Comparison of ENCODE assay signal across 10 mouse cellular contexts in the genomic region with DNA sequence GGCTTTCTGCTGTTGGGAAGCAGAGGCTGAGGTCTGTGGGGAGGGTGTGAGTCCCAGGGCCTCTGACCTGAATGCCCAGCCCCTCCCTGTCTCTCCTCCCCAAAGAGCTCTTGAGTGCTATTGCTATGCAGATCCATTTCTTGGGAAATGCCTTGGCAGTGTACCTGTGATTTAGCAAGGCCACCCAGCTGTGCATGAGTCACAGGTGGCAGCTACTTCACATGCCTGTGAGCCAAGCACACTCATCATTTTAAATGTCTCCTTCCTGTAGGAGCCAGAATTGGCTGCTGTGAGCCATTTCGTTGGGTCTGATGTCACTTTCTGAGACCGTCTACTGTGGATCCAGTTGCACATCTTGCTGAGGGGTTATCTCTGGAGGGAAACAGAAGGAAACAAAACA.
A peak's percentile ranks its signal among the peaks of the same experiment; 100 is the strongest.
DNase-seq lines count a peak whose midpoint lies in the region; ATAC-seq lines count a peak whose summit lies in the region.
"Had no signal": no experiment of that assay in that cellular context is flagged by ENCODE, and none has a peak within 500 bp of the region (broad histone marks: within the 10 kb centered on the region; RNA-seq: fewer than 3 reads in every experiment).

No protein-coding gene starts in this region.

- H3K27ac ChIP-seq in embryonic facial prominence, embryonic 14.5 days (replicated peaks; ENCODE audit: low read depth, low read length), result no peak overlapping the region
- no peak overlapping the region for H3K27ac ChIP-seq in embryonic facial prominence, embryonic 10.5 days (replicated peaks)
- H3K27ac ChIP-seq in lung, embryonic 15.5 days, result no peak overlapping the region
- H3K27ac ChIP-seq: macrophage had no signal

- H3K9ac ChIP-seq in embryonic facial prominence, embryonic 14.5 days (ENCODE audit: low read depth, low read length), result no peak overlapping the region
- H3K9ac ChIP-seq in lung, embryonic 15.5 days, result no peak overlapping the region

- H3K4me1 ChIP-seq in embryonic facial prominence, embryonic 14.5 days (ENCODE audit: control insufficient read depth, insufficient read depth, low read length), result no peaks in the 10 kb centered on the region
- no peaks in the 10 kb centered on the region for H3K4me1 ChIP-seq in embryonic facial prominence, embryonic 10.5 days
- peaks cover 12% of the 10 kb centered on the region for H3K4me1 ChIP-seq in lung, embryonic 15.5 days

- H3K4me2 ChIP-seq in embryonic facial prominence, embryonic 14.5 days (ENCODE audit: low read depth, low read length), result no peak overlapping the region
- no peak overlapping the region for H3K4me2 ChIP-seq in lung, embryonic 15.5 days

- H3K4me3 ChIP-seq in embryonic facial prominence, embryonic 14.5 days (ENCODE audit: low read depth, low read length), result no peak overlapping the region
- H3K4me3 ChIP-seq in embryonic facial prominence, embryonic 10.5 days, result no peak overlapping the region
- no peak overlapping the region for H3K4me3 ChIP-seq in lung, embryonic 15.5 days
- H3K4me3 ChIP-seq: erythroblast, embryonic 14.5 days had no signal

- no peak for ATAC-seq in embryonic facial prominence, embryonic 14.5 days (ENCODE audit: low read depth)
- peak; percentile 77; the same call in 1 of the 2 replicates for ATAC-seq in lung, embryonic 15.5 days (ENCODE audit: borderline replicate concordance, extremely low read depth, low FRiP score, low TSS enrichment)

- no peaks in the 10 kb centered on the region for H3K9me3 ChIP-seq in embryonic facial prominence, embryonic 14.5 days (ENCODE audit: control insufficient read depth, low read length)
- H3K9me3 ChIP-seq in embryonic facial prominence, embryonic 10.5 days, result no peaks in the 10 kb centered on the region
- no peaks in the 10 kb centered on the region for H3K9me3 ChIP-seq in lung, embryonic 15.5 days

- H3K36me3 ChIP-seq in embryonic facial prominence, embryonic 14.5 days (ENCODE audit: control insufficient read depth, insufficient read depth, low read length), result no peaks in the 10 kb centered on the region
- no peaks in the 10 kb centered on the region for H3K36me3 ChIP-seq in embryonic facial prominence, embryonic 10.5 days (replicated peaks)
- no peaks in the 10 kb centered on the region for H3K36me3 ChIP-seq in lung, embryonic 15.5 days

- DNase-seq in embryonic facial prominence, embryonic 14.5 days (ENCODE audit: low spot score), result peak; percentile 29
- DNase-seq in embryonic facial prominence, embryonic 10.5 days (ENCODE audit: low spot score), result no peak
- peak; percentile 73 for DNase-seq in 3T3-L1 (ENCODE audit: low read depth, low spot score)
- DNase-seq in fat pad, adult 2 months (ENCODE audit: extremely low read depth, low read depth, low spot score), result peak; percentile 86
- no peak for DNase-seq in layer of hippocampus, adult 9-10 months (ENCODE audit: low spot score)
- DNase-seq in layer of hippocampus, postnatal 14 days (ENCODE audit: low spot score in 2 of 2), result no peak
- DNase-seq in spleen, postnatal 4 days (ENCODE audit: low spot score in 2 of 2), result no peak

- no peaks in the 10 kb centered on the region for H3K27me3 ChIP-seq in embryonic facial prominence, embryonic 14.5 days (replicated peaks; ENCODE audit: control insufficient read depth, insufficient read depth, low read length)
- no peaks in the 10 kb centered on the region for H3K27me3 ChIP-seq in embryonic facial prominence, embryonic 10.5 days (replicated peaks; ENCODE audit: low read depth, poor library complexity, severe bottlenecking)
- H3K27me3 ChIP-seq in lung, embryonic 15.5 days, result no peaks in the 10 kb centered on the region

- WGBS in embryonic facial prominence, embryonic 14.5 days, result 28% methylated on average over 2 of the region's 2 CpGs
- 51% methylated on average over 2 of the region's 2 CpGs for WGBS in embryonic facial prominence, embryonic 10.5 days
- 14% methylated on average over 2 of the region's 2 CpGs for WGBS in lung, embryonic 15.5 days

Comparison
In these comparisons a context has a peak if more than half of its experiments do, and no peak if none do; other contexts are left out.
1. DNase-seq: peak in embryonic facial prominence, embryonic 14.5 days (single experiment), 3T3-L1 (single experiment) and fat pad, adult 2 months (single experiment); none in embryonic facial prominence, embryonic 10.5 days (single experiment), layer of hippocampus, adult 9-10 months (single experiment), layer of hippocampus, postnatal 14 days (0 of 2) and spleen, postnatal 4 days (0 of 2).